Mouse (Mus musculus): ENCODE results near the gene Lyrm7. TPM values are rescaled to one million over a fixed set of nuclear protein-coding genes. Genes with fewer than 3 reads are reported as not detected.

Gene Lyrm7
- polyA plus RNA-seq, 1 experiment from 2014 or later: 12.9 TPM

DNA sequence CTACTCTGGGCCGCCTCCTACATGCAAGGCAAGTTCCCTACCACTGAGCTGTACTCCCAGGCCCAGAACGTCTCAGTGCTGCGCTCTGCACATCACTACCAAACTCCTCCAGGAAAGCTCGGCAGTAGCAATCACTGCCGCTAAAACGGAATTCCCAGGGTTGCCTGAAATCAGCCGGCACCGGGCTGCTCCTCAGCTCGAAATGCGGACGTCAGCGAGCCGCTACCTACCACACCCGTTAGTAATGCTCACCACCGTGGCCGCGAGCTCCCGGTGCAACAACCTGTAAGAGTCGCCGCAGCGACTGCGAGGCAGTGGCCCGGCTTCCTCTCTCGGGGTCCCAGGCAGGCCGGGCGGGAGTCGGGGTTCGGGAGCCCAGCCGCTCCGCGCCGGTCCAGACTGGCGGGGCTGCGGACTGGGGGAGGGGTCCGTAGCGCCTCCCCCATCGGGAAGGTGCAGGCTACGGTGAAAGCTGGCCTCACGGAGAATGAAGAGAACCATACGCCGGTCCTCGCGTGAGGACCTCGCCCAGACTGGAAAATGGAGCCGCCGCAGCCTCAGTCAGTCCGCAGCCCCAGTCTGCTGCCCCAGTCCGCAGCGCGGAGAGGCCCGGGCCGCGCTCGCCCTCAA, 73.7 kb downstream of the Lyrm7 start:
- peak overlapping the region; percentile 98 for H3K9ac ChIP-seq (replicated peaks)
- peaks cover 33% of the 10 kb centered on the region for H3K4me1 ChIP-seq
- under 1% methylated on average over 53 of the region's 54 CpGs for WGBS
- peak overlapping the region; percentile 99 for H3K27ac ChIP-seq (replicated peaks)
- peak; percentile 49 for ATAC-seq (replicated peaks)
- H3K27me3 ChIP-seq: no peaks in the 10 kb centered on the region
- H3K9me3 ChIP-seq: no peaks in the 10 kb centered on the region
- peak overlapping the region; percentile 61 for H3K4me2 ChIP-seq (replicated peaks)
- H3K4me3 ChIP-seq: peak overlapping the region; percentile 93
- H3K36me3 ChIP-seq: no peaks in the 10 kb centered on the region

DNA sequence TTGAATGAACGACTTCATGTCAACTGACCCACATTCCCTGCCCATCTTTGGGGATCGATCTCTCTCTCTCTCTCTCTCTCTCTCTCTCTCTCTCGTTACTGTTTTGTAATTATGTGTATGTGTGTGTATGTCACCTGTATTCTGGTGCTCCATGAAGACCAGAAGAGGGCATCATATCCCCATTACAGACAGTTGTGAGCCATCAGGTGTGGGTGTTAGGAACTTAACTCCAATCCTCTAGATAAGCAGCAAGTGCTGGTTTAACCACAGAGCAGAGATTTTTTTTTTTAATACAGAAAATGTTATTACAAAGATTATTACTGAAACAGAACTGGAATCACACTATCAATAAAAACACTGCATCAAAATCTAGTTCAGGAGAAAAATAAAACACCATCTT, 75.2 kb downstream of the Lyrm7 start:
- Histone ChIP-seq H3K4me2 (replicated peaks) (peak overlapping the region; percentile 61), H3K9ac (replicated peaks) (no peak overlapping the region), H3K36me3 (no peaks in the 10 kb centered on the region), H3K27me3 (no peaks in the 10 kb centered on the region), H3K27ac (replicated peaks) (no peak overlapping the region), H3K4me3 (peak overlapping the region; percentile 93), H3K9me3 (no peaks in the 10 kb centered on the region), H3K4me1 (peaks cover 37% of the 10 kb centered on the region)
- no peak for ATAC-seq (replicated peaks)
- 86% methylated on average over 3 of the region's 3 CpGs for WGBS

DNA sequence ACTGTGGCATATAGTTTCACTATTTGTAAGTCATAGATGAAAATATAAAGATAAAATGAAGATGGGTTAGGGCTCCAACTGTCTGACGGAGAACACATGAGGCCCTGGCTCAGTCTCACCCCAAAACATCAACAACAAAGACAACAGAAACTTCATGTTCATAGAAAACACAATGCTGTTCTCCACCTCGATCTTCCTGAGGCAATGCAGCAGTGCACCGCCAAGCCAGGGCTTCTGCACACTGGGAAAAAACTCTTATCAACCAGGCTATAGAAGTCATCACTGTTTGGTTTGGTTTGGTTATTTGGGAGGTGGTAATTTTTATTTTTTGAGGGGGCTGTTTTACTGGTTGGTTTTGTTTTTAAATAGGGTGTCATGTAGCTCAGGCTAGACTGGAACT, 76.3 kb downstream of the Lyrm7 start:
- peaks cover 37% of the 10 kb centered on the region for H3K4me1 ChIP-seq
- ATAC-seq (replicated peaks): no peak
- no peak overlapping the region for H3K27ac ChIP-seq (replicated peaks)
- no peak overlapping the region for H3K9ac ChIP-seq (replicated peaks)
- H3K27me3 ChIP-seq: no peaks in the 10 kb centered on the region
- no peaks in the 10 kb centered on the region for H3K36me3 ChIP-seq
- WGBS: 89% methylated on average over 3 of the region's 3 CpGs
- no peaks in the 10 kb centered on the region for H3K9me3 ChIP-seq
- H3K4me2 ChIP-seq (replicated peaks): no peak overlapping the region
- no peak overlapping the region for H3K4me3 ChIP-seq

DNA sequence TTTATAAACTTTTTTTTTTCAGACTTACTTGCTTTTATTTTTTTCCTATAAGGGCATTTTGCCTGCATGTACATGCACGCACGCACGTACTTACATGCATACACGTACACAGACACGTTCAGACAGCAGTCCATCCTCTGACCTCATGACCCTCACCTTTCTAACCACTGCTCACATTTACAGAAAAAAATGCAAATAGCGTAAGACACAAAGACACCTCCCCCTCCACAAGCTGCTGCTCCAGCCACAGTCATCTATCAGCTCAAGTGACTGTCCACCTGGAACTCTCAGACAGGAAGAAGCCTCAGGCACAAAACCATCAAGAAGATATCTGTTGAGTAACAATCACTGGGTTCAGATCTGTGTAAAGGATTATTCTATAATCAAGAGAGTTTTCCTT, 78.5 kb downstream of the Lyrm7 start:
- no peak for ATAC-seq (replicated peaks)
- no peaks in the 10 kb centered on the region for H3K9me3 ChIP-seq
- H3K4me1 ChIP-seq: peaks cover 46% of the 10 kb centered on the region
- no peaks in the 10 kb centered on the region for H3K36me3 ChIP-seq
- H3K9ac ChIP-seq (replicated peaks): no peak overlapping the region
- no peak overlapping the region for H3K4me3 ChIP-seq
- no peak overlapping the region for H3K4me2 ChIP-seq (replicated peaks)
- H3K27ac ChIP-seq (replicated peaks): no peak overlapping the region
- H3K27me3 ChIP-seq: no peaks in the 10 kb centered on the region
- 88% methylated on average over 6 of the region's 6 CpGs for WGBS

DNA sequence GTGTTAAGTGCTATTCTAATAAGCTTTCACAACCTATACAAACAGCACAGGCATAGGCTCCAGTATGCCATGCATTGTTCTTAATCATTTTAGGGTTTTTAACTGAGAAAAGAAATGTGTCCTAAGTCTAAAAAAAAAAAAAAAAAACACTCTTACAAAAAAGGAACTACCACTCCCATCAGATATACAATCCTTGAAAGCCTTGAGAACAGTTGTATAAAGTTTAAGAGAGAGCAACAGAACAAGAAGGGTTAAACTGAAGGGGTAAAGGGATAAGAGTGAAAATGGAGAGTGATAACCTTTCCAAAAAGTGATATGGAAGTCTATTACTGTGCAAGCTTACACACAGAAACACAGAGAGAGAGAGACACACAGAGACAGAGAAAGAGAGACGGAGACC, 80.8 kb downstream of the Lyrm7 start:
- Histone ChIP-seq H3K4me2 (replicated peaks) (no peak overlapping the region), H3K27ac (replicated peaks) (no peak overlapping the region), H3K36me3 (no peaks in the 10 kb centered on the region), H3K9ac (replicated peaks) (no peak overlapping the region), H3K4me1 (peaks cover 35% of the 10 kb centered on the region), H3K27me3 (no peaks in the 10 kb centered on the region), H3K4me3 (no peak overlapping the region), H3K9me3 (no peaks in the 10 kb centered on the region)
- WGBS: 89% methylated on average over 1 of the region's 1 CpGs
- ATAC-seq (replicated peaks): no peak

DNA sequence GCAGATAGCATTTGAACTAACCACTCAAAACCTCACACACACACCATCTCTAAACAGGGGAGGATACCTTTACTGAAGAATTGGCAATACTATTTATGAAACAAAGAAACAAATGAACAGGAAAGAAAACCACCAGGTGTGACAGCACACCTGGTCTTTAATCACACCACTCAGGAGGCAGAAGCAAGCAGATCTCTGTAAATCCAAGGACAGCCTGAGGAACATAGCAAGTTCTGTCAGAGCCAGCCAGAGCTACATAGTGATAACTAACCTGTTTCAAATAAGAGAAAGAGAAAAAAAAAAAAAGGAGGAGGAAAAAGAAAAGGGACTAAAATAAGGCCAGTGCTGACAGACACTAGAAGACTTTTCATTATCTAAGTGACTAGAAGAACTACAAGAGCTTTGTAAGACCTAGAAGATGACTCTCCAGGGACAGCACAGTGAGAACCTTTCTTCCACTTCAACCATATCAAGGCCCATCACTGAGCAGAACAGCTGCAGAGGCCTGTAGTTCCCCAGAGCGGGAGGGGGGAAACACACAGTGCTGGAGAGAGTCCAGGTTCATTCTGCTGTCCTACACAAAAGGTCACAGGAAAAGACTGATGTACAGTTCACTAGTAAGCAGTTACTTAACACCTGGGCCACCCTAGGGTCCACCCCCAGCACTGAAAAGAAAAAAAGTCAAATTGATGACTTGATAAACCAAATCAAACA, 82.4 kb downstream of the Lyrm7 start:
- no peak overlapping the region for H3K4me3 ChIP-seq
- no peak overlapping the region for H3K27ac ChIP-seq (replicated peaks)
- no peak for ATAC-seq (replicated peaks)
- H3K4me2 ChIP-seq (replicated peaks): no peak overlapping the region
- H3K9ac ChIP-seq (replicated peaks): no peak overlapping the region
- WGBS: 76% methylated on average over 1 of the region's 1 CpGs
- no peaks in the 10 kb centered on the region for H3K36me3 ChIP-seq
- no peaks in the 10 kb centered on the region for H3K27me3 ChIP-seq
- H3K4me1 ChIP-seq: peaks cover 20% of the 10 kb centered on the region
- no peaks in the 10 kb centered on the region for H3K9me3 ChIP-seq

DNA sequence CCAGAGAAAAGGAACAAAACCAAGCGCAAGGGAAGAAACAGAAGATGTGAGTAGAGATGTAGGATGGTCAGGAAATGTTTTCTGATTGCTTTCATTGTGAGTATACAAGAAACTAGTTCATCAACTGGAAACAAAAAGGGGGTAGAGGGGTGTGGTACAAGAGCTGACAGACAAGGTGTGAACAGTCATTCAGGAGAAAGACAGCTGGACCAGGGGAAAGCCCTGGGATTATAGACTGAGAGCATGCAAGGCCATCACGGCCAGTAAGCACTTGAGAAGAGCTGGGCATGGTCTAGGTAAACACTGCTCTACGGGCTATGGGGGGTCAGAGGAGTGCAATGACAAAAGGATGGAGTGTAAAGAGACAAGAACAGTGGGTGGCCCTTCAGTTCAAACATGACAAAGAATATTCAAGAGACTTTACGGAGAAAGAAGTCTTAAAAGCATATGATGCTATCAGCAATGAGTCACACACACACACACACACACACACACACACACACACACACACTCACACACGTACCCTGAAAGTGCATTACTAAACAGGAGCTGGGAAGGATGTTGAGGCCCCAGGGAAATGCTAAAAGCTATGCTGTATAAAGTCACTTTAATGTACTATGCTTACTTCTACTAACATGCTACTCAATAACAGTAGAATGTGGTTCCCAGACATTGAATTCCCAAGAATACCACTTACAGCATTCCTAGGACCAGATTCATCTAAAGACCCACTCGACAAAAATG, 83.2 kb downstream of the Lyrm7 start:
- Histone ChIP-seq H3K27me3 (no peaks in the 10 kb centered on the region), H3K4me2 (replicated peaks) (no peak overlapping the region), H3K9ac (replicated peaks) (no peak overlapping the region), H3K27ac (replicated peaks) (no peak overlapping the region), H3K36me3 (no peaks in the 10 kb centered on the region), H3K4me1 (peaks cover 20% of the 10 kb centered on the region), H3K4me3 (no peak overlapping the region), H3K9me3 (no peaks in the 10 kb centered on the region)
- no peak for ATAC-seq (replicated peaks)
- 74% methylated on average over 6 of the region's 6 CpGs for WGBS

Other genes starting within 250 kb of the Lyrm7 start
- gene Cdc42se2, start 73.2 kb downstream of the Lyrm7 start, polyA plus RNA-seq (2015; fragmentation: Nextera tagmentation; extraction: Ambion mirVana): 188 and 196 TPM in 2 replicates
- gene Hint1, start 5.5 kb upstream of the Lyrm7 start, polyA plus RNA-seq (2015; fragmentation: Nextera tagmentation; extraction: Ambion mirVana): 778 and 784 TPM in 2 replicates
- 17.0 and 17.2 TPM in 2 replicates for gene Gpx3, start 41.5 kb upstream of the Lyrm7 start, polyA plus RNA-seq (2015; fragmentation: Nextera tagmentation; extraction: Ambion mirVana)
- 11.3 and 13.2 TPM in 2 replicates for gene Tnip1, start 102.0 kb upstream of the Lyrm7 start, polyA plus RNA-seq (2015; fragmentation: Nextera tagmentation; extraction: Ambion mirVana)
- 39.9 and 40.8 TPM in 2 replicates for gene Anxa6, start 172.5 kb upstream of the Lyrm7 start, polyA plus RNA-seq (2015; fragmentation: Nextera tagmentation; extraction: Ambion mirVana)
- gene Ccdc69, start 217.2 kb upstream of the Lyrm7 start, polyA plus RNA-seq (2015; fragmentation: Nextera tagmentation; extraction: Ambion mirVana): 0.32 and 0.34 TPM in 2 replicates
- gene Gm2a, start 237.2 kb upstream of the Lyrm7 start, polyA plus RNA-seq (2015; fragmentation: Nextera tagmentation; extraction: Ambion mirVana): 18.7 and 18.9 TPM in 2 replicates

Measured in forebrain, embryonic 15.5 days (tissue).